Mouse (Mus musculus) stomach, postnatal 0 days (tissue): ENCODE results near the gene Nek8.

Experiments
- CTCF ChIP-seq: IDR thresholded peaks from 2 replicates; pipeline ENCODE4 v1.5.1; 2016; ENCODE audit warnings: antibody characterized with exemption, low read depth, mild to moderate bottlenecking, moderate library complexity
- EP300 ChIP-seq: optimal IDR thresholded peaks from 2 replicates; pipeline ENCODE3; 2016; ENCODE audit warnings: antibody characterized with exemption

- TF ChIP-seq CTCF (no peak), EP300 (no peak)
Measured at GRCm38 (mm10) chr11:78168541-78169468, 7.7 kb downstream of the Nek8 start.
